Mouse (Mus musculus): ENCODE measurements around the gene Ecd.

DNA sequence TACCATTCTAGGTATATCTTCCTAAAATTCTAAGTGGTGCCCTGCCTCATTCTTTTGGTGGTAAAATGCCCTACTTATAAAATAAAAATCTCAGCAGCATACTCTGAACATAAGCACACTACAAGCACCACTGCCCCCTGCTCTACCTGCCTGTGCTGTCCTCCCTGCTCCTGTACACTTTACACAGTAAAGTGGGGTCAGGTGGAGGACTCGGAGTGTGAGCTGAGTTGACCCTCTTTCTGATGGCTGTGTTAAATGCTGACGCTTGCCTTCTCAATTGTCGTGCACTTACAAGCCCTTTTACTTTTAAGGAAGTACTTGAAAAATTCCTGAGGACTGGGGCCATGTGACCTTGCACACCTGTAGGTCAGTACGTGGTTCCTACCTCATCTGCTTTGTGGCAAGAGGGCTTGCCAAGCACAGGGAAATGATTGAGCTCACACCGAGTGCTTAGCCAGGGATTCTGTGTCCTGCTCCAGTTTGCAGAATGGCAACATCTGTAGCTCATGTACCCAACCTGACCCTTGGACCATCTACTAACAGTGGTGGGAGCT is 31.2 kb upstream of the Ecd start:
- TF ChIP-seq GATA1 (IDR thresholded peaks at IDR 0.05; ENCODE audit: borderline replicate concordance, low read length) (no peak), FLI1 (IDR thresholded peaks at IDR 0.05; ENCODE audit: low read length) (no peak)
